Mouse (Mus musculus) olfactory bulb, adult 2 months (tissue): ENCODE measurements around the gene Hbp1.

Source experiments
- CTCF ChIP-seq: fragments of 200-500 bp; IDR thresholded peaks from 2 replicates; pipeline ENCODE4 v1.5.1; 2012; ENCODE audit warnings: low read depth, mild to moderate bottlenecking, low read length, moderate library complexity; ENCODE audit not compliant: insufficient read depth
- POLR2A ChIP-seq: fragments of 200-500 bp; IDR thresholded peaks from 2 replicates; pipeline ENCODE4 v1.6.1; 2012; ENCODE audit warnings: mild to moderate bottlenecking, low read depth, low read length, moderate library complexity; ENCODE audit not compliant: insufficient read depth

GRCm38 (mm10) chr12:31885084-31885483, 65.3 kb downstream of the Hbp1 start:
- TF ChIP-seq CTCF (no peak), POLR2A (no peak)
